Mouse (Mus musculus): ENCODE data around the gene Galnt12.

DNA sequence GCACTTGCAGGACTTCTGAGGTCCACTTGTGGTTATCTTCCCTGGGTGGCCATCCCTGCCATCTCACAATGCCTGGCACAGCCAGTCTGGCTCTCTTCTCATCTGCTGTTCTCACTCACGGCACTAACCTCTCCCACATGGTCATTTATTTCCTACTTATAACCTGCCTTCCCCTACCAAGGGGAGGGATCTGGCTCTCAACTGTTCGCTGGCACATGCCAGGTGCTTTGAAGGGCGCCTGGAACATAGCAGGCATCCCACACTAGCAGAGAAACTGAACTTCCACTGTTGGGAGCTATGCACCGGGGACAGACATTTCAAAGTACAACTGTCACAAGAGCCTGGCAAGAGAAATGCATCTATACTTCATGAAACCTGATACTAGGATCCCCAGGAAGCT, 43.9 kb upstream of the Galnt12 start:
- TF ChIP-seq CHD2 (IDR thresholded peaks at IDR 0.05; ENCODE audit: low read depth, low read length) (no peak), MAFK (IDR thresholded peaks at IDR 0.05; ENCODE audit: insufficient read depth, low read depth, low read length) (no peak), ZC3H11A (IDR thresholded peaks at IDR 0.05; ENCODE audit: borderline replicate concordance, low read depth, low read length) (no peak)
